In genomic region chr13:38463410-38463809, GRCm38 (mm10) we compare ENCODE assay signal across 12 mouse cellular contexts.
DNase-seq lines count a peak whose midpoint lies in the region; ATAC-seq and TF ChIP-seq lines count a peak whose summit lies in the region.
"Had no signal": no experiment of that assay in that cellular context is flagged by ENCODE, and none has a peak within 500 bp of the region (broad histone marks: within the 10 kb centered on the region; RNA-seq: fewer than 3 reads in every experiment).

No protein-coding gene starts in this region.

- H3K27me3 ChIP-seq in liver, postnatal 0 days (ENCODE audit: insufficient read depth, low read length), result no peaks in the 10 kb centered on the region
- H3K27me3 ChIP-seq in liver, embryonic 11.5 days (replicated peaks; ENCODE audit: control insufficient read depth, insufficient read depth, low read length), result no peaks in the 10 kb centered on the region
- no peaks in the 10 kb centered on the region for H3K27me3 ChIP-seq in forebrain, embryonic 15.5 days
- no peaks in the 10 kb centered on the region for H3K27me3 ChIP-seq in forebrain, embryonic 11.5 days (ENCODE audit: control insufficient read depth, insufficient read depth, low read length)
- H3K27me3 ChIP-seq: embryonic facial prominence, embryonic 12.5 days had no signal

- peak; percentile 30; the same call in 1 of the 2 replicates for TF ChIP-seq CTCF in liver, postnatal 0 days (IDR thresholded peaks at IDR 0.05; ENCODE audit: low read depth)

- no peaks in the 10 kb centered on the region for H3K36me3 ChIP-seq in liver, postnatal 0 days (replicated peaks; ENCODE audit: insufficient read depth, low read length)
- no peaks in the 10 kb centered on the region for H3K36me3 ChIP-seq in liver, embryonic 11.5 days (ENCODE audit: control insufficient read depth, insufficient read depth, low read length)
- no peaks in the 10 kb centered on the region for H3K36me3 ChIP-seq in forebrain, embryonic 15.5 days
- no peaks in the 10 kb centered on the region for H3K36me3 ChIP-seq in forebrain, embryonic 11.5 days (ENCODE audit: control insufficient read depth, insufficient read depth, low read length)
- H3K36me3 ChIP-seq: embryonic facial prominence, embryonic 12.5 days; forebrain, embryonic 10.5 days had no signal

- no peaks in the 10 kb centered on the region for H3K9me3 ChIP-seq in liver, postnatal 0 days (ENCODE audit: low read length)
- no peaks in the 10 kb centered on the region for H3K9me3 ChIP-seq in liver, embryonic 11.5 days (ENCODE audit: control insufficient read depth, low read length)
- no peaks in the 10 kb centered on the region for H3K9me3 ChIP-seq in forebrain, embryonic 15.5 days
- H3K9me3 ChIP-seq in forebrain, embryonic 11.5 days (ENCODE audit: control insufficient read depth, low read length), result no peaks in the 10 kb centered on the region
- H3K9me3 ChIP-seq: embryonic facial prominence, embryonic 12.5 days; forebrain, embryonic 10.5 days had no signal

- H3K9ac ChIP-seq in liver, postnatal 0 days (replicated peaks), result no peak overlapping the region
- no peak overlapping the region for H3K9ac ChIP-seq in liver, embryonic 11.5 days (ENCODE audit: low read depth, low read length)
- H3K9ac ChIP-seq in forebrain, embryonic 15.5 days (replicated peaks), result no peak overlapping the region
- no peak overlapping the region for H3K9ac ChIP-seq in forebrain, embryonic 11.5 days (ENCODE audit: low read length)
- H3K9ac ChIP-seq: embryonic facial prominence, embryonic 12.5 days had no signal

- WGBS in liver, postnatal 0 days (ENCODE audit: insufficient replicate concordance), result 56% methylated on average over 1 of the region's 1 CpGs
- 62% methylated on average over 1 of the region's 1 CpGs for WGBS in liver, embryonic 11.5 days
- 73% methylated on average over 1 of the region's 1 CpGs for WGBS in forebrain, embryonic 15.5 days
- WGBS in forebrain, embryonic 11.5 days, result 75% methylated on average over 1 of the region's 1 CpGs

- H3K4me2 ChIP-seq in liver, postnatal 0 days (ENCODE audit: low read depth, low read length), result no peak overlapping the region
- no peak overlapping the region for H3K4me2 ChIP-seq in liver, embryonic 11.5 days
- no peak overlapping the region for H3K4me2 ChIP-seq in forebrain, embryonic 15.5 days (replicated peaks)
- no peak overlapping the region for H3K4me2 ChIP-seq in forebrain, embryonic 11.5 days (ENCODE audit: low read depth, low read length, severe bottlenecking)
- H3K4me2 ChIP-seq: embryonic facial prominence, embryonic 12.5 days had no signal

- no peaks in the 10 kb centered on the region for H3K4me1 ChIP-seq in liver, postnatal 0 days (ENCODE audit: insufficient read depth)
- no peaks in the 10 kb centered on the region for H3K4me1 ChIP-seq in liver, embryonic 11.5 days (replicated peaks; ENCODE audit: control insufficient read depth, insufficient read depth, low read length)
- H3K4me1 ChIP-seq in forebrain, embryonic 15.5 days, result no peaks in the 10 kb centered on the region
- H3K4me1 ChIP-seq in forebrain, embryonic 11.5 days (replicated peaks; ENCODE audit: control insufficient read depth, insufficient read depth, low read length), result no peaks in the 10 kb centered on the region
- H3K4me1 ChIP-seq: embryonic facial prominence, embryonic 12.5 days had no signal

- TF ChIP-seq EP300 in liver, postnatal 0 days (IDR thresholded peaks at IDR 0.05; ENCODE audit: low read depth), result no peak

- H3K4me3 ChIP-seq in liver, postnatal 0 days (ENCODE audit: low read depth, low read length), result no peak overlapping the region
- no peak overlapping the region for H3K4me3 ChIP-seq in liver, embryonic 11.5 days (ENCODE audit: low read depth, low read length)
- no peak overlapping the region for H3K4me3 ChIP-seq in forebrain, embryonic 15.5 days
- no peak overlapping the region for H3K4me3 ChIP-seq in forebrain, embryonic 11.5 days (ENCODE audit: low read depth, low read length)
- H3K4me3 ChIP-seq: embryonic facial prominence, embryonic 12.5 days; forebrain, embryonic 10.5 days had no signal

- peak; percentile 17 for DNase-seq in embryo, embryonic 10.5 days (ENCODE audit: low spot score)
- no peak for DNase-seq in embryo, embryonic 9.5 days (ENCODE audit: extremely low spot score)
- DNase-seq in liver, postnatal 0 days, result no peak
- no peak for DNase-seq in liver, embryonic 11.5 days (ENCODE audit: low spot score)
- DNase-seq in B cell, adult 2 months, result peak; percentile 55 to 60
- DNase-seq in c-Kit-positive CD71-positive TER-119-positive erythroid progenitor cells, embryonic 14.5 days (ENCODE audit: low spot score), result peak; percentile 6
- DNase-seq in forebrain, embryonic 11.5 days (ENCODE audit: low spot score), result no peak
- DNase-seq: adrenal gland, postnatal 10 days; kidney, postnatal 10 days had no signal

- no peak overlapping the region for H3K27ac ChIP-seq in liver, postnatal 0 days (ENCODE audit: low read depth)
- no peak overlapping the region for H3K27ac ChIP-seq in liver, embryonic 11.5 days (ENCODE audit: low read depth, low read length)
- H3K27ac ChIP-seq in forebrain, embryonic 15.5 days (replicated peaks), result no peak overlapping the region
- H3K27ac ChIP-seq in forebrain, embryonic 11.5 days (ENCODE audit: low read depth, low read length), result no peak overlapping the region
- H3K27ac ChIP-seq: embryonic facial prominence, embryonic 12.5 days; forebrain, embryonic 10.5 days had no signal

- no peak for ATAC-seq in liver, postnatal 0 days
- ATAC-seq in liver, embryonic 11.5 days (replicated peaks; ENCODE audit: low FRiP score), result no peak
- no peak for ATAC-seq in forebrain, embryonic 15.5 days (replicated peaks)
- no peak for ATAC-seq in forebrain, embryonic 11.5 days (replicated peaks; ENCODE audit: low FRiP score)

Comparison
In these comparisons a context has a peak if more than half of its experiments do, and no peak if none do; other contexts are left out.
1. DNase-seq: peak in embryo, embryonic 10.5 days (single experiment), B cell, adult 2 months (2 of 2) and c-Kit-positive CD71-positive TER-119-positive erythroid progenitor cells, embryonic 14.5 days (single experiment); none in embryo, embryonic 9.5 days (single experiment), liver, postnatal 0 days (single experiment), liver, embryonic 11.5 days (single experiment) and forebrain, embryonic 11.5 days (single experiment).